Mouse (Mus musculus): ENCODE measurements around the gene Stag3. TPM values are rescaled to one million over a fixed set of nuclear protein-coding genes. Genes with fewer than 3 reads are reported as not detected.

Stag3 gene
- 8.2 and 9.4 TPM in 2 replicates for polyA plus RNA-seq (2015; fragmentation: Nextera tagmentation; extraction: Ambion mirVana)

DNA sequence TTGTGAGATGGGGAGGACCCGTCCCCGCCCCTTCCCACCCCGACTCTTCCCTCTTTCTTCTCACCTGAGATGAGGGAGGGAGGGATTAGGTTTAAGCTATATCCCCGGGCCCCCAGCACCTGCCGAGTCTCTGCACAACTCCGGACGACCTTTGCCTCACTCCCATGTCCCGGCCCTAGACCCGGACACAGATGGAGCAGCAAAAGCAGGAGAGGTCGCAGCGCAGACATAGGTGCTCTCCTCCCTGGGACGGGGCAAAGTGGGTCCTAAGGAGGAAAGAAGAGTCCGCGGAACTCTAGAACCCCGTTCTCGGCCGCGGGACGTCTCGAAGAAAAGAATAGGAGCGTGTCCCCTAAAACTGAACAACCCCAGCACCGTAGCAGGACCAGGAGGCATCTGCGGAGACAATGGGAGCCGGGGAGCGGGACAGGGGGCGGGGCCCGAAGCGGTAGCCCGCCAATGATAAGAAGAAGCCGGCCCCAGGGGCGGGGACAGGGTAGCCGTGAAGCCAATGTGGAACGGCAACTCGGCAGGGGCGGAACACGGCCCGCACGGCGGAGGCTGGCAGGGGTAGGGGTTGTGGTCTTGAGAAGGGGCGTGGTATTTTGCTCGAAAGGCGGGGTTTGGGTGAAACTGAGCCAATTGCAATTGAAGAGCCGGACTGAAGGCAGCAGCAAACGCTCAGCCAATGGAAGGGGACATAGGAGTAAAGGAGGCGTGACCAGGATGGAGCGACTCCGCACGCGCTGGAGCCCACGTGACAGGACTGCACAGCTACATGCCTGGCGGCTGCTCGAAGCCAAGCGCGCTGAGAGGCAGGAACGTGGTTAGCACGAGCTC is at the start of gene Stag3, which contains the start of the genes Gm43720 and Gpc2:
TSS of gene Stag3 (plus strand) at position 656 of the 840 bp plus-strand sequence.
TSS of gene Gm43720 (minus strand) at position 374 of the 840 bp plus-strand sequence.
TSS of gene Gpc2 (minus strand) at position 421 of the 840 bp plus-strand sequence.
- Histone ChIP-seq H3K27me3 (peaks cover 4% of the 10 kb centered on the region; the same call in 1 of the 2 replicates), H3K4me1 (peaks cover 41% of the 10 kb centered on the region), H3K9ac (peak within 1 kb of the TSS; percentile 87), H3K9me3 (peaks cover 6% of the 10 kb centered on the region; the same call in 1 of the 2 replicates), H3K4me2 (replicated peaks) (peak within 1 kb of the TSS; percentile 92), H3K36me3 (peaks cover 34% of the 10 kb centered on the region), H3K4me3 (peak within 1 kb of the TSS; percentile 78), H3K27ac (peak within 1 kb of the TSS; percentile 65; the same call in 1 of the 2 replicates)
- WGBS: under 1% methylated on average over 56 of the region's 56 CpGs
- peak; percentile 99 for ATAC-seq (ENCODE audit: low FRiP score, low read depth)

DNA sequence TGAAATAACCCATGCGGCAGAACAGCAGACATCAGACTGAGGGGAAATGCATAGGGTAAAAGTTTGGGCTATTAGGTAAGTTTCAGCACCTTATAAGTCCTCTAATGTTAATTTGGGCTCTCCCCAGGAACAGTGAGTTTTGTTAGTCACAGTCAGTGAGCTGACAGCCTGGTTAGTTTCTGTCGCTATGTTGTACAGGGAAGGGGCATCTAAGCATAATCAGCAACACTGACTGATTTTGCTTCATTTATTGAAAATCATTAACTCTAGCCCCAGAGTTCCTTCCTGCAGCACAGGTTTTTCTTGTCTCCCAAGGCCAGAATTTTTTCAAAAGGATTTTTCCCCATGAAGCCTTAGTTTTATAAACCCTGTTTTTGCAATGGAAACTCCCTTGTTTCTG is 46.3 kb upstream of the Stag3 start:
- Histone ChIP-seq H3K4me1 (no peaks in the 10 kb centered on the region), H3K9me3 (no peaks in the 10 kb centered on the region), H3K9ac (no peak overlapping the region), H3K4me2 (replicated peaks) (no peak overlapping the region), H3K27ac (no peak overlapping the region), H3K36me3 (no peaks in the 10 kb centered on the region), H3K4me3 (no peak overlapping the region), H3K27me3 (no peaks in the 10 kb centered on the region)
- ATAC-seq (ENCODE audit: low FRiP score, low read depth): no peak
- 86% methylated on average over 2 of the region's 2 CpGs for WGBS

DNA sequence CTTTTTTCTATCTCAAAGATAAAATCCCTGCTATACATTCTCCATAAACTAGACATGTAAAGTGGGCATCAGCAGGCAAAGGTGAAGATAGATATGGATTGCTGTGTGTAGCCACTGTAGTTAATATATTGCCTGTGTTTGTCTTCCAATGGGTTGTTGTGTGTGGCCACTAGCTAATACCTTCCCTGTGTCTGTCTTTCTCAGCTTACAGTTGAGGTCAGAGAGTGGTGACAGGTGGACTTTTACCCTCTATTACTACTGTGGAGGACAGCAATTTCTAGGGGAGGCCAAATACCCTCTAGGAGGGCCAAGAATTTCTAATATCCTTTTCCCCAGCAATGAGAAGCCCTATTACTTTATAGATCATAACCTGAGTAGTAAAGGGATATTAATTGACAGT is 45.8 kb upstream of the Stag3 start:
- H3K36me3 ChIP-seq: no peaks in the 10 kb centered on the region
- H3K27ac ChIP-seq: no peak overlapping the region
- no peaks in the 10 kb centered on the region for H3K27me3 ChIP-seq
- no peaks in the 10 kb centered on the region for H3K4me1 ChIP-seq
- H3K4me2 ChIP-seq (replicated peaks): no peak overlapping the region
- H3K4me3 ChIP-seq: no peak overlapping the region
- no peak for ATAC-seq (ENCODE audit: low FRiP score, low read depth)
- H3K9ac ChIP-seq: no peak overlapping the region
- no peaks in the 10 kb centered on the region for H3K9me3 ChIP-seq

DNA sequence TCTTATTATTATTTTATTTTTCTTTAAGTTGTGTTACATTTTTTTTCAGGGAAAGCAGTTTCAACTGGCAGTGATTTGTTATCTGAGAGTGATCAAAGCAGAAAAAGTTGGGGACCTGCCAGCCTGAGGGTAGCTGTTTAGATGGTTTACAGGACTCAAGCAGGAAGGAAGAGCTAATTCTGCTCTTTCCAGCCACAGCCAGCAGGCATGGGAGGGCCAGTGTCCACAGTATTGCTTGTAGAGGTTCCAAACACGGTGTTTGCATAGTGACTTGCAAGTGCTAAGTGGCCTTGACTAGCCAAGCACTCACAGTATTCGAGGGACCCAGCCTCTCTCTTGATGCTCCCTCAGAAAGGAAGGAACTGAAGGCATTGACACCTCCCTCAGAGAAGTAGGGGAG is 38.5 kb upstream of the Stag3 start:
- Histone ChIP-seq H3K4me3 (no peak overlapping the region), H3K27ac (no peak overlapping the region), H3K9ac (no peak overlapping the region), H3K27me3 (no peaks in the 10 kb centered on the region), H3K4me2 (replicated peaks) (no peak overlapping the region), H3K4me1 (no peaks in the 10 kb centered on the region), H3K36me3 (no peaks in the 10 kb centered on the region), H3K9me3 (no peaks in the 10 kb centered on the region)
- ATAC-seq (ENCODE audit: low FRiP score, low read depth): no peak
- WGBS: 18% methylated on average over 2 of the region's 2 CpGs

DNA sequence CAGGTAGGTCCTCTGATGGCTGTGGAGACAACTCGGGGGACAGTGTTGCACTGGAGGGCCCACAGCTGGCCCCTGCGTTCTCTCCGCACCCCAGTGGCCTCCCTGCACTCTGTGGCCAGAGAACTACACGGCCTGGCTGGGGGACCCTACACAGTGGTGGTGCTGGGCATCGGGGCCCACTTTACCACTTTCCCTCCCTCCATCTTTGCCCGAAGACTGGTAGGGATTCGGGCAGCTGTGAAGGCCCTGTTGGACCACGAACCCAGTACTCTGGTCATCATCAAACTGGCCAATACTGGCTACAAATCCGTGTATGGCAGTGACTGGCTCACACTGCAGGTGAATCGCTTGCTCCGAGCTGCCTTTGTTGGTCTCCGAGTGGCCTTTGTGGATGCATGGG is 28.9 kb upstream of the Stag3 start:
- H3K36me3 ChIP-seq: no peaks in the 10 kb centered on the region
- no peak overlapping the region for H3K4me2 ChIP-seq (replicated peaks)
- H3K9me3 ChIP-seq: no peaks in the 10 kb centered on the region
- no peak overlapping the region for H3K4me3 ChIP-seq
- peaks cover 5% of the 10 kb centered on the region for H3K4me1 ChIP-seq
- no peaks in the 10 kb centered on the region for H3K27me3 ChIP-seq
- 85% methylated on average over 12 of the region's 12 CpGs for WGBS
- H3K9ac ChIP-seq: no peak overlapping the region
- ATAC-seq (ENCODE audit: low FRiP score, low read depth): no peak
- H3K27ac ChIP-seq: no peak overlapping the region

DNA sequence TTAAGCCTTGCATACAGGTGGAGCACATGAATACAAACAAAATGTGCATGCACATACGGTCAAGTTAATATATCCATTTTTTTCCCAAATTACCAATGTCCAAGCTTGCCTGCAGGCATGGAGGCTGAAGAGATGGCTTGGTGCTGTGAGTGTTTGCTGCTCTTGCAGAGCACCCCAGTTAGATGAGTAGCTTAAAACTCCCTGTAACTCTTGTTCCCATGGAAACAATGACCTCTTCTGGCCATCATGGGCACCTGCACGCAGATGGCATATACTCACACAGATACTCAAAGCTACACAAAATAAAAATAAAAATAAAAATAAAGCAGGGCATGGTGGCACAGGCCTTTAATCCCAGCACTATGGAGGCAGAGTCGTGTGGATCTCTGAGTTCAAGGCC is 27.0 kb upstream of the Stag3 start:
- peaks cover 8% of the 10 kb centered on the region; the same call in 1 of the 2 replicates for H3K36me3 ChIP-seq
- no peak overlapping the region for H3K4me3 ChIP-seq
- no peak overlapping the region for H3K27ac ChIP-seq
- no peak for ATAC-seq (ENCODE audit: low FRiP score, low read depth)
- no peak overlapping the region for H3K9ac ChIP-seq
- no peak overlapping the region for H3K4me2 ChIP-seq (replicated peaks)
- no peaks in the 10 kb centered on the region for H3K27me3 ChIP-seq
- no peaks in the 10 kb centered on the region for H3K9me3 ChIP-seq
- peaks cover 10% of the 10 kb centered on the region for H3K4me1 ChIP-seq
- 90% methylated on average over 3 of the region's 3 CpGs for WGBS

DNA sequence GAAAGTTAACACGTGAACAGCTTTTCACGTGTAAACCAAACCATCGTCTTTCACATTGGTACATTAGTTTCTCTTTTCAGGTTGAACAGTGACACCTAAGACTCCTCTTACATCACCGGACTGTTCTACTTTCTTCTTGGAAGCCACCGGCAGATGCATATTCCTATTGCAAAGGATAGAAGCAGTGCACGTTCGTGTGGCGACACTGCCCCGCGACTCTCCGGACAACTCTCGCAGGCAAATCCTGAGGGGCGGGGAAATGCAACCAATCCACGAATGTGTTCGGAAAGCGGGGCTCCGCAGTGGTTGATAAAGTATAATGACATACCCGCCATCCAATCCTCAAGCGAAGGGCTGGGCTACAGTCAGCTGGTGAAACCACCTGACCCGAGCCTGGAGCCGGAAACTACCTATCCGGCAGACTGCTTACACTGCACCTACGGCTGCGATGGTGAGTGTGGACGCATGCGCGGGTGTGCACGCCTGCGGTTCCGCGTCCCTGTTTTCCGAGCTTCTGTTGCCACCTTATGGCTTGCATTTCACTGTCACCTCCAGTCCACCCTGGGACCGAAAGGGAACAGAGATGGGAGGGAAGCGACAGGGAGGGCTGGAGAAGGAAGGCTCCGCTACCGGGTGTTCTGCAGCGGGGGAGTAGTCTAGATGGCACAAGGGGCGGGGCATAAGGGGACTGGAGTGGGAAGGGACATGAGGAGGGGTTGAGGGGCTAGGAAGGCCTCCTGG is 24.5 kb upstream of the Stag3 start, which contains the start of gene Lamtor4:
TSS of gene Lamtor4 (plus strand) at position 130 of the 741 bp plus-strand sequence.
- Histone ChIP-seq H3K27me3 (no peaks in the 10 kb centered on the region), H3K4me1 (peaks cover 10% of the 10 kb centered on the region), H3K9ac (peak within 1 kb of the TSS; percentile 72), H3K36me3 (peaks cover 32% of the 10 kb centered on the region), H3K4me3 (peak within 1 kb of the TSS; percentile 70), H3K27ac (peak within 1 kb of the TSS; percentile 70; the same call in 1 of the 2 replicates), H3K4me2 (replicated peaks) (peak within 1 kb of the TSS; percentile 88), H3K9me3 (no peaks in the 10 kb centered on the region)
- peak; percentile 100 for ATAC-seq (ENCODE audit: low FRiP score, low read depth)
- WGBS: under 1% methylated on average over 38 of the region's 38 CpGs

DNA sequence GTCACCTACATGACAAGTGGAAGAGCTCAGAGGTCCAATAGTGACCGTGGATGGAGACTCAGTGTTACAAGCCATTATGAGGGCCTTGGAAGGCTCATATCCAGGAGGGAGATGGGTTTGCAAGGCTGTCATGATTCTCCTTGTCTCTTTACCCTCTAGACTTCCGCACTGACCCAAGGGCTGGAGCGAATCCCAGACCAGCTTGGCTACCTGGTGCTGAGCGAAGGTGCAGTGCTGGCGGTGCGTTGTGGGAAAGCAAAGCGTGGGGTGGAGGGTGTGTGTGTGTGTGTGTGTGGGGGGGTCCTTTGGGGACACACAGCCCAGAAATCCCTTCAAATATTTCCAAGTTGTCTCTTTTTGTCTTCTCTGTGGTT is 24.0 kb upstream of the Stag3 start:
- Histone ChIP-seq H3K4me2 (replicated peaks) (peak overlapping the region; percentile 88), H3K27ac (peak overlapping the region; percentile 70; the same call in 1 of the 2 replicates), H3K4me3 (peak overlapping the region; percentile 70), H3K9ac (peak overlapping the region; percentile 72), H3K4me1 (peaks cover 10% of the 10 kb centered on the region), H3K9me3 (no peaks in the 10 kb centered on the region), H3K36me3 (peaks cover 38% of the 10 kb centered on the region), H3K27me3 (no peaks in the 10 kb centered on the region)
- WGBS: 23% methylated on average over 7 of the region's 7 CpGs
- ATAC-seq (ENCODE audit: low FRiP score, low read depth): no peak

DNA sequence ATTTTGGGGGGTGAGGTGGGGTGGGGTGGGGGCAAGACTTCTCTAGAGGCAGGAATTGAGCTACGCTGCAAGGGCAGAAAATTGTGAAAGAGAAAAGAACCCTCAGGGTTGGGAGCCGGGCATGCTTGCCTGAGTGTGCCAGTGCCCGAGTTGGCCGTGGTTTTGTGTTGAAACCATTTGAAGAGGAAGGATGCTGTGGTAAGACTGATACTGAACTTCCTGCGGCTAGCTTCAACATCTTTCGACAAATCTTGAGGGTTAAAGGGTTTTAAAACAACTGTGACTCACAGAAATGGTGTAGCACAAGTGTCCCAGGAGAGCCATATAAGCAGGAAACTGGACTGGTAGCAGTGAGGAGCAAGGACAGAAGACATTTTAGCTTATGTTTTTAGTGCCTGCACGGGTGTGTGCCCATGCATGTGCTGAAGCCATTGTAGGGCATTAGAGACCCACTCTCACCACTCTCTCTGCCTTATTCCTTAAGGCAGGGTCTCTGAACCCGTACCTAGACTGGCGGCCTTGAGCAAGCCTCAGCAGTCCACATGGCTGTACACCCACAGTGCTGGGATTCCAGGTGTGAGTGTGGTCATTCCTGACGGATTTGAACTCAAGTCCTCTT is 23.0 kb upstream of the Stag3 start:
- H3K9me3 ChIP-seq: no peaks in the 10 kb centered on the region
- 0 out of 2 replicates have a peak overlapping the region, but pooled peaks have one; percentile 88 for H3K4me2 ChIP-seq (replicated peaks)
- no peak for ATAC-seq (ENCODE audit: low FRiP score, low read depth)
- no peak overlapping the region for H3K9ac ChIP-seq
- H3K27ac ChIP-seq: no peak overlapping the region
- no peaks in the 10 kb centered on the region for H3K27me3 ChIP-seq
- H3K4me3 ChIP-seq: no peak overlapping the region; the same call in 1 of the 2 replicates
- peaks cover 11% of the 10 kb centered on the region for H3K4me1 ChIP-seq
- peaks cover 48% of the 10 kb centered on the region for H3K36me3 ChIP-seq
- WGBS: 91% methylated on average over 10 of the region's 10 CpGs

DNA sequence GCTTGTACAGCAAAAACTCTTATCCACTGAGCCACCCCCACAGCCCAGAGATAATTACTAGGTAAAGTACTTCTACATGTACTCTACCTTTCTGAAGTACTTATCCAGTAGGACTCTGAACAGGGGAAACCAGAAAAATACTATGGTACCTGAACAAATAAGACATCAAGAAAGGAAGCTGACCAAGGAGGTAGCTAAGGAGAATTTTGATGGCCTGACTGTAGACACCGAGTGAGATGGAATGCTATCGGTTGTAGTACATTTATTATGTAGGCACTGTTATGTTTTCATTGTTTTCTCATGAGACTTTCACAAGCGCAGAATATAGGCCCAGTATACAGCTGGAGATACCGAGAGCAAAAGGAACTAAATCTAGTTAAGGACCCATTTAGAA is 22.5 kb upstream of the Stag3 start:
- Histone ChIP-seq H3K4me1 (peaks cover 16% of the 10 kb centered on the region), H3K4me3 (no peak overlapping the region), H3K27ac (no peak overlapping the region), H3K36me3 (peaks cover 51% of the 10 kb centered on the region), H3K9ac (no peak overlapping the region), H3K27me3 (no peaks in the 10 kb centered on the region), H3K4me2 (replicated peaks) (no peak overlapping the region), H3K9me3 (no peaks in the 10 kb centered on the region)
- WGBS: 94% methylated on average over 4 of the region's 4 CpGs
- no peak for ATAC-seq (ENCODE audit: low FRiP score, low read depth)

DNA sequence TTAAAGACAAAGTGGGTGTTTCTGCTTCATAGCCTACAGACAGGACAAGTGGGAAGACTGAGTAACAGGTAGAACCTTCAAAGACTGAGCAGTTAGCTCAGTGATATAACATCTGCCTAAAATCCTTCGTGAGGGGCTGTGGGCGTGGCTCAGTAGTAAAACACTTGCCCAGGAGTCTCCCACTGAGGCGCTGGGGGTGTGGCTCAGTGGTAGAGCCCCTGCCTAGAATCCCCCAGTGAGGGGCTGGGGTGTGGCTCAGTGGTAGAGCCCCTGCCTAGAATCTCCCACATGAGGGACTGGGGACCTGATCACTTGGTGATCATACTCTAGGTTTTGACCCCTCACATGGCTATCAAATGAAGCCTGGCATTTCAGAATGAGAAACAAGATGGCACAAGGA is 22.0 kb upstream of the Stag3 start:
- ATAC-seq (ENCODE audit: low FRiP score, low read depth): no peak
- H3K9me3 ChIP-seq: no peaks in the 10 kb centered on the region
- no peaks in the 10 kb centered on the region for H3K27me3 ChIP-seq
- 82% methylated on average over 3 of the region's 3 CpGs for WGBS
- no peak overlapping the region for H3K27ac ChIP-seq
- H3K4me3 ChIP-seq: no peak overlapping the region
- no peak overlapping the region for H3K9ac ChIP-seq
- peaks cover 21% of the 10 kb centered on the region for H3K4me1 ChIP-seq
- H3K36me3 ChIP-seq: peaks cover 51% of the 10 kb centered on the region
- no peak overlapping the region for H3K4me2 ChIP-seq (replicated peaks)

DNA sequence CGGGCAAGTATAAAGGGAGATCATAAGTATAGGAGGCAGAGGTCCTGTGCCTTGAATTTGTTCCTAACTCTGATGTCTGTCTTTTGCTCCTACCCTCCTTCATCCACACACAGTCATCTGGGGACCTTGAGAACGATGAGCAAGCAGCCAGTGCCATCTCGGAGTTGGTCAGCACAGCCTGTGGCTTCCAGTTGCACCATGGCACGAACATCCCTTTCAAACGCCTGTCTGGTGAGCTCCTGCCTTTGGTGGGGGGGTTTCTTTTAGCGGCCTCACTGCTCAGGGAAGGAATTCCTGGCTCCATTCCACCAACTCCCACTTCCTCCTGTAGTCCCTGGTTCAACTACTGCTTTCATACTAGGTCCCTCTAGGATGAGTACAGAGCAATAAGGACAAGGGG is 21.5 kb upstream of the Stag3 start:
- Histone ChIP-seq H3K27me3 (no peaks in the 10 kb centered on the region), H3K9ac (no peak overlapping the region), H3K9me3 (no peaks in the 10 kb centered on the region), H3K4me2 (replicated peaks) (no peak overlapping the region), H3K36me3 (peaks cover 51% of the 10 kb centered on the region), H3K4me1 (peaks cover 23% of the 10 kb centered on the region), H3K27ac (no peak overlapping the region), H3K4me3 (no peak overlapping the region)
- WGBS: 82% methylated on average over 6 of the region's 6 CpGs
- ATAC-seq (ENCODE audit: low FRiP score, low read depth): no peak
